Mouse (Mus musculus) MEL (cell line): ENCODE measurements around the gene Bnc1. TPM values are rescaled to one million over a fixed set of nuclear protein-coding genes. Genes with fewer than 3 reads are reported as not detected.

Experiments used
- DNase-seq: peaks from one replicate; pipeline ENCODE4 v3.0.0; 2011; ENCODE audit warnings: low read depth, low spot score
- H3K27ac ChIP-seq: 2 replicates; pipeline ENCODE4 v1.5.1; 2012; ENCODE audit warnings: low read depth, mild to moderate bottlenecking, control low read depth, low read length, moderate library complexity; ENCODE audit not compliant: control insufficient read depth
- H3K27me3 ChIP-seq, 2 experiments: fragments of 150-350 bp in 1 of 2; sonication (generic) in 1 of 2; 2 replicates each; pipeline ENCODE4 v1.6.1; 2012; ENCODE audit warnings: low read length in 2 of 2, mild to moderate bottlenecking in 2 of 2, improper control_type of control experiment in 1 of 2, moderate library complexity in 1 of 2; ENCODE audit not compliant: insufficient read depth in 2 of 2, control insufficient read depth in 1 of 2
- H3K36me3 ChIP-seq, 2 experiments: 2 replicates each; pipeline ENCODE4 v1.6.1; 2012 to 2014; ENCODE audit warnings: low read length in 2 of 2, improper control_type of control experiment in 1 of 2, inconsistent platforms in 1 of 2, mild to moderate bottlenecking in 1 of 2; ENCODE audit not compliant: insufficient read depth in 2 of 2, control insufficient read depth in 1 of 2
- H3K4me1 ChIP-seq, 2 experiments: fragments of 150-350 bp in 1 of 2; sonication (generic) in 1 of 2; 2 replicates each; pipeline ENCODE4 v1.6.1; 2012; ENCODE audit warnings: low read length in 2 of 2, improper control_type of control experiment in 1 of 2, mild to moderate bottlenecking in 1 of 2; ENCODE audit not compliant: insufficient read depth in 2 of 2, control insufficient read depth in 1 of 2
- H3K4me3 ChIP-seq, 2 experiments: fragments of 150-350 bp in 1 of 2; sonication (generic) in 1 of 2; 2 replicates each; pipeline ENCODE4 v1.5.1; 2012; ENCODE audit warnings: low read depth in 2 of 2, low read length in 2 of 2, mild to moderate bottlenecking in 2 of 2, moderate library complexity in 2 of 2, control low read depth in 1 of 2, improper control_type of control experiment in 1 of 2; ENCODE audit not compliant: control insufficient read depth in 1 of 2, insufficient read depth in 1 of 2
- H3K79me2 ChIP-seq: 2 replicates; pipeline ENCODE4 v1.6.1; 2012; ENCODE audit warnings: mild to moderate bottlenecking, low read length, moderate library complexity; ENCODE audit not compliant: control insufficient read depth, poor library complexity, insufficient read depth
- H3K9ac ChIP-seq: 2 replicates; pipeline ENCODE4 v1.6.1; 2012; ENCODE audit warnings: low read depth, mild to moderate bottlenecking, control low read depth, low read length, moderate library complexity; ENCODE audit not compliant: control insufficient read depth, poor library complexity, severe bottlenecking
- H3K9me3 ChIP-seq: fragments of 150-350 bp; sonication (generic); replicated peaks from 2 replicates; pipeline ENCODE4 v1.6.1; 2012; ENCODE audit warnings: mild to moderate bottlenecking, low read length, improper control_type of control experiment, moderate library complexity; ENCODE audit not compliant: insufficient read depth
- BHLHE40 ChIP-seq: IDR thresholded peaks from 2 replicates; pipeline ENCODE4 v1.6.1; 2012; ENCODE audit warnings: low read depth, mild to moderate bottlenecking, inconsistent platforms, low read length, improper control_type of control experiment, borderline replicate concordance
- CHD2 ChIP-seq: IDR thresholded peaks from 2 replicates; pipeline ENCODE4 v1.6.1; 2011; ENCODE audit warnings: low read length, improper control_type of control experiment
- CTCF ChIP-seq, 3 experiments: IDR thresholded peaks in 2 of 3; conservative IDR thresholded peaks in 1 of 3; 2 replicates each; pipeline ENCODE4 v1.5.1; 2011 to 2012; ENCODE audit warnings: low read length in 3 of 3, low read depth in 2 of 3, mild to moderate bottlenecking in 2 of 3, improper control_type of control experiment in 1 of 3, inconsistent platforms in 1 of 3, mixed read lengths in 1 of 3, moderate library complexity in 1 of 3; ENCODE audit not compliant: control insufficient read depth in 1 of 3, insufficient read depth in 1 of 3, poor library complexity in 1 of 3, severe bottlenecking in 1 of 3
- E2F4 ChIP-seq: IDR thresholded peaks from 2 replicates; pipeline ENCODE4 v1.6.1; 2011; ENCODE audit warnings: low read depth, low read length, improper control_type of control experiment, borderline replicate concordance
- ELF1 ChIP-seq: IDR thresholded peaks from 2 replicates; pipeline ENCODE4 v1.6.1; 2014; ENCODE audit warnings: low read depth, mild to moderate bottlenecking, inconsistent platforms, low read length, improper control_type of control experiment, moderate library complexity
- ETS1 ChIP-seq: IDR thresholded peaks from 2 replicates; pipeline ENCODE4 v1.6.1; 2012; ENCODE audit warnings: low read depth, mild to moderate bottlenecking, inconsistent platforms, low read length, improper control_type of control experiment, moderate library complexity
- GATA1 ChIP-seq: IDR thresholded peaks from 2 replicates; pipeline ENCODE4 v1.6.1; 2011; ENCODE audit warnings: low read depth, low read length, improper control_type of control experiment
- HCFC1 ChIP-seq: IDR thresholded peaks from 2 replicates; pipeline ENCODE4 v1.6.1; 2012; ENCODE audit warnings: low read depth, mild to moderate bottlenecking, inconsistent platforms, low read length, improper control_type of control experiment, moderate library complexity
- JUND ChIP-seq: IDR thresholded peaks from 2 replicates; pipeline ENCODE4 v1.6.1; 2011; ENCODE audit warnings: low read depth, mild to moderate bottlenecking, improper control_type of control experiment, low read length
- MAFK ChIP-seq: IDR thresholded peaks from 2 replicates; pipeline ENCODE4 v1.6.1; 2011; ENCODE audit warnings: low read depth, mild to moderate bottlenecking, low read length, improper control_type of control experiment, borderline replicate concordance
- MAX ChIP-seq: IDR thresholded peaks from 2 replicates; pipeline ENCODE4 v1.6.1; 2011; ENCODE audit warnings: low read length, improper control_type of control experiment
- MXI1 ChIP-seq: IDR thresholded peaks from 2 replicates; pipeline ENCODE4 v1.6.1; 2011; ENCODE audit warnings: mild to moderate bottlenecking, low read depth, low read length, improper control_type of control experiment
- MYB ChIP-seq: IDR thresholded peaks from 2 replicates; pipeline ENCODE4 v1.6.1; 2011; ENCODE audit warnings: mild to moderate bottlenecking, low read depth, low read length, improper control_type of control experiment
- MYC ChIP-seq: IDR thresholded peaks from 2 replicates; pipeline ENCODE4 v1.6.1; 2011; ENCODE audit warnings: low read depth, mild to moderate bottlenecking, low read length, improper control_type of control experiment, moderate library complexity
- NRF1 ChIP-seq: IDR thresholded peaks from 2 replicates; pipeline ENCODE4 v1.6.1; 2014; ENCODE audit warnings: low read depth, mild to moderate bottlenecking, inconsistent platforms, low read length, improper control_type of control experiment, moderate library complexity; ENCODE audit not compliant: poor library complexity, insufficient read depth, severe bottlenecking
- POLR2AphosphoS5 ChIP-seq: IDR thresholded peaks from 2 replicates; pipeline ENCODE4 v1.6.1; 2012; ENCODE audit warnings: low read depth, borderline replicate concordance, mild to moderate bottlenecking, inconsistent platforms, low read length, moderate library complexity, mixed read lengths
- RAD21 ChIP-seq: IDR thresholded peaks from 2 replicates; pipeline ENCODE4 v1.6.1; 2011; ENCODE audit warnings: mild to moderate bottlenecking, low read depth, low read length, improper control_type of control experiment
- SIN3A ChIP-seq: IDR thresholded peaks from 2 replicates; pipeline ENCODE4 v1.6.1; 2012; ENCODE audit warnings: low read length, improper control_type of control experiment, inconsistent platforms
- SMC3 ChIP-seq: IDR thresholded peaks from 2 replicates; pipeline ENCODE4 v1.6.1; 2011; ENCODE audit warnings: low read depth, low read length, improper control_type of control experiment
- TBP ChIP-seq: IDR thresholded peaks from 2 replicates; pipeline ENCODE4 v1.8.0; 2011; ENCODE audit warnings: low read depth, low read length, improper control_type of control experiment
- USF1 ChIP-seq: IDR thresholded peaks from 2 replicates; pipeline ENCODE4 v1.6.1; 2014; ENCODE audit warnings: low read depth, mild to moderate bottlenecking, inconsistent platforms, low read length, improper control_type of control experiment, moderate library complexity
- USF2 ChIP-seq, 2 experiments: IDR thresholded peaks; 2 replicates each; pipeline ENCODE4 v1.6.1; 2011 to 2012; ENCODE audit warnings: improper control_type of control experiment in 2 of 2, low read length in 2 of 2, borderline replicate concordance in 1 of 2, inconsistent platforms in 1 of 2, low read depth in 1 of 2, mild to moderate bottlenecking in 1 of 2; ENCODE audit not compliant: insufficient read depth in 1 of 2
- ZKSCAN1 ChIP-seq: IDR thresholded peaks from 2 replicates; pipeline ENCODE4 v1.6.1; 2012; ENCODE audit warnings: low read depth, mild to moderate bottlenecking, inconsistent platforms, low read length, improper control_type of control experiment, moderate library complexity
- ZNF384 ChIP-seq: IDR thresholded peaks from 2 replicates; pipeline ENCODE4 v1.6.1; 2012; ENCODE audit warnings: low read depth, mild to moderate bottlenecking, inconsistent platforms, low read length, improper control_type of control experiment
- polyA plus RNA-seq, 2 experiments: library from polyadenylated mRNA; stranded (reverse) in 1 of 2; unstranded in 1 of 2; fragments of >175 nt in 1 of 2; fragments of >200 nt in 1 of 2; gene quantifications; 2 replicates each; pipeline versions ENCODE4 v1.2.1 to v1.2.4; 2012; ENCODE audit warnings: low replicate concordance in 2 of 2, low read depth in 1 of 2; ENCODE audit not compliant: insufficient read length in 2 of 2, insufficient read depth in 1 of 2, missing spikeins in 1 of 2
- total RNA-seq: library from RNA; depleted of rRNA; stranded (reverse); fragments of 300-350 nt; gene quantifications from 2 replicates; pipeline ENCODE4 v1.2.3, GENCODE M21; 2012

The Bnc1 gene
- total and polyA plus RNA-seq, 3 experiments = not detected

DNA sequence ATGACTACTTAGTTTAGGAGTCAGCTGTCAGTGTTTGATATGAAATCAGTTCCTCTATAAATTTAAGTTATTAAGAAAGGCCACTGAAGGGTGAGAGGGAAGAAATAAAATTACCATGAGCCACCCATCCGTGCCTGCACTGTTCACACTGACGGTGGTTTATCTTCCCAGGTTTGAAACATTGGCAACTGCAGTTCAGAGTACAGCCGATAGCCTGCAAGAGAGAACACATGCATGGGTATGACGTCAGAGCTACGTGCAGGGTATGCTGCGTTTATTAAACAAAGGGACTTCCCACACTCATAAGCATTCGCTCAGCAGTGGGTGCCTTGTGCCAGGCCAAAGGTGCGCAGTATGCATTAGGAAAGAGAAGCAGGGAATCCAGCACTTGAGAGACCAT, 13.8 kb downstream of the Bnc1 start:
- no peak for DNase-seq
- Histone ChIP-seq H3K9ac (no peak overlapping the region), H3K9me3 (no peaks in the 10 kb centered on the region), H3K36me3 (no peaks in the 10 kb centered on the region), H3K79me2 (no peaks in the 10 kb centered on the region), H3K4me3 (no peak overlapping the region), H3K27me3 (peaks cover 0 to 2% of the 10 kb centered on the region in 2 experiments; a peak in 1 of 4 replicates), H3K27ac (no peak overlapping the region), H3K4me1 (no peaks in the 10 kb centered on the region)
- no peak for TF ChIP-seq MYB
- no peak for TF ChIP-seq MYC
- TF ChIP-seq E2F4 = no peak
- no peak for TF ChIP-seq ETS1
- TF ChIP-seq RAD21 = no peak
- no peak for TF ChIP-seq BHLHE40
- no peak for TF ChIP-seq NRF1
- TF ChIP-seq ELF1 = no peak
- no peak for TF ChIP-seq HCFC1
- TF ChIP-seq TBP = no peak
- no peak for TF ChIP-seq USF2 (IDR thresholded peaks at IDR 0.05; ENCODE audit: borderline replicate concordance in 1 of 2, insufficient read depth in 1 of 2, low read depth in 1 of 2, low read length in 2 of 2)
- TF ChIP-seq MAX = no peak
- TF ChIP-seq ZNF384 = no peak

DNA sequence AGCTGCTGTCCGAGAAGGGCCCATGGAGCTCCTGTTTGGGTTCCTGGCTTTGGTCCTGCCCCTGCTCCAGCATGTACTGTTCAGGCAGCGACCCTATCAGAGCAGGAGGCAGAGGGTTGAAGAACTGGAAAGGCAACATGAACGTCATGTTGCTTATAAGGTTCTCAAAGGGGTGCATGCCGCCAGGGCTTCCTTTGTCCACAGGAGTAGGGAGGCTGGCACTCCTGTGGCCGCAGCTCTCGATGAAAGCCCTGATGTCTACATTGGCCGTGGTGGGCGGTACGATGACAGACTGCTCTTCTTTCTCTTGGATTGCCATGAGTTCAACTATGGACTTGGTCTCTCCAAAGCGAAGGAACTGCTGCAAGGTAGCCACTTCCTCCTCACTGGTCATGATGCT, 17.5 kb downstream of the Bnc1 start:
- Histone ChIP-seq H3K9me3 (no peaks in the 10 kb centered on the region), H3K4me1 (no peaks in the 10 kb centered on the region), H3K27me3 (no peaks in the 10 kb centered on the region; a peak in 1 of 4 replicates), H3K79me2 (no peaks in the 10 kb centered on the region), H3K9ac (no peak overlapping the region), H3K27ac (no peak overlapping the region), H3K4me3 (no peak overlapping the region), H3K36me3 (no peaks in the 10 kb centered on the region)
- no peak for DNase-seq
- TF ChIP-seq MYB (no peak), ELF1 (no peak), ZNF384 (no peak), ZKSCAN1 (no peak), BHLHE40 (no peak), JUND (no peak), USF1 (no peak), TBP (no peak), SMC3 (no peak), SIN3A (no peak), CHD2 (no peak), POLR2AphosphoS5 (no peak), MYC (no peak), GATA1 (no peak), MAFK (no peak), CTCF (IDR thresholded peaks at IDR 0.05 in 2 of 3, conservative IDR thresholded peaks at IDR 0.05 in 1 of 3; ENCODE audit: control insufficient read depth in 1 of 3, insufficient read depth in 1 of 3, low read depth in 2 of 3, low read length in 3 of 3, poor library complexity in 1 of 3, severe bottlenecking in 1 of 3) (no peak), HCFC1 (no peak), MXI1 (no peak), USF2 (IDR thresholded peaks at IDR 0.05; ENCODE audit: borderline replicate concordance in 1 of 2, insufficient read depth in 1 of 2, low read depth in 1 of 2, low read length in 2 of 2) (no peak)
